Mouse (Mus musculus) embryonic facial prominence, embryonic 14.5 days (tissue): ENCODE data around the gene Zfp853. TPM values are rescaled to one million over a fixed set of nuclear protein-coding genes. Genes with fewer than 3 reads are reported as not detected.

Experiments
- ATAC-seq: fragments of 200-750 bp; cut with Nextera tagmentation; 2 replicates; pipeline ENCODE4 v1.8.0; 2017; ENCODE audit warnings: low read depth, moderate number of reproducible peaks, moderate TSS enrichment
- DNase-seq: peaks from one replicate; pipeline ENCODE4 v3.0.0-alpha.2; 2015; ENCODE audit warnings: low spot score
- H3K27ac ChIP-seq: fragments of 300-500 bp; sonication (generic); replicated peaks from 2 replicates; pipeline ENCODE4 v1.5.1; 2014; ENCODE audit warnings: low read depth, mild to moderate bottlenecking, low read length, moderate library complexity
- H3K27me3 ChIP-seq: fragments of 300-500 bp; sonication (generic); replicated peaks from 2 replicates; pipeline ENCODE4 v1.6.1; 2014; ENCODE audit warnings: low read length; ENCODE audit not compliant: control insufficient read depth, insufficient read depth
- H3K36me3 ChIP-seq: fragments of 300-500 bp; sonication (generic); 2 replicates; pipeline ENCODE4 v1.6.1; 2014; ENCODE audit warnings: low read length, mixed read lengths; ENCODE audit not compliant: control insufficient read depth, insufficient read depth
- H3K4me1 ChIP-seq: fragments of 300-500 bp; sonication (generic); 2 replicates; pipeline ENCODE4 v1.6.1; 2014; ENCODE audit warnings: antibody characterized with exemption, low read length; ENCODE audit not compliant: control insufficient read depth, insufficient read depth
- H3K4me2 ChIP-seq: fragments of 300-500 bp; sonication (generic); 2 replicates; pipeline ENCODE4 v1.6.1; 2014; ENCODE audit warnings: low read depth, mild to moderate bottlenecking, low read length, moderate library complexity, mixed read lengths
- H3K4me3 ChIP-seq: fragments of 300-500 bp; sonication (generic); 2 replicates; pipeline ENCODE4 v1.5.1; 2014; ENCODE audit warnings: low read depth, mild to moderate bottlenecking, low read length
- H3K9ac ChIP-seq: fragments of 300-500 bp; sonication (generic); 2 replicates; pipeline ENCODE4 v1.6.1; 2014; ENCODE audit warnings: low read depth, mild to moderate bottlenecking, low read length, moderate library complexity, mixed read lengths
- H3K9me3 ChIP-seq: fragments of 300-500 bp; sonication (generic); 2 replicates; pipeline ENCODE4 v1.6.1; 2016; ENCODE audit warnings: low read length; ENCODE audit not compliant: control insufficient read depth
- WGBS: fragments of 180-500 bp; shearing (Covaris S2); extraction: QIAGEN DNeasy Blood & Tissue Kit; methylation state at CpG from one replicate; pipeline ENCODE4 v1.1.7; 2014; 5-methylcytosine and 5-hydroxymethylcytosine counted together
- polyA plus RNA-seq: library from polyadenylated mRNA; unstranded; fragments of >200 nt; fragmentation: Nextera tagmentation; extraction: Ambion mirVana; gene quantifications from 2 replicates; pipeline ENCODE4 v1.2.1, GENCODE M21; 2014

Zfp853 gene
- polyA plus RNA-seq, 1 experiment from 2014 or later: 0.17 TPM

GRCm38 (mm10) chr5:143316605-143317287 is 23.3 kb upstream of the Zfp853 start:
- ATAC-seq: no peak
- Histone ChIP-seq H3K9ac (no peak overlapping the region), H3K9me3 (no peaks in the 10 kb centered on the region), H3K27ac (no peak overlapping the region), H3K4me1 (peaks cover 12% of the 10 kb centered on the region; the same call in 1 of the 2 replicates), H3K4me2 (no peak overlapping the region), H3K4me3 (no peak overlapping the region), H3K36me3 (peaks cover 67% of the 10 kb centered on the region), H3K27me3 (no peaks in the 10 kb centered on the region)
- WGBS: 89% methylated on average over 5 of the region's 5 CpGs
- no peak for DNase-seq

- no peaks in the 10 kb centered on the region for H3K27me3 ChIP-seq
- peak overlapping the region; percentile 92 for H3K4me3 ChIP-seq
- H3K9me3 ChIP-seq: no peaks in the 10 kb centered on the region
- H3K27ac ChIP-seq: no peak overlapping the region
- 13% methylated on average over 8 of the region's 8 CpGs for WGBS
- no peak for DNase-seq
- H3K9ac ChIP-seq: peak overlapping the region; percentile 97
- H3K4me2 ChIP-seq: peak overlapping the region; percentile 54
- H3K4me1 ChIP-seq: peaks cover 12% of the 10 kb centered on the region; the same call in 1 of the 2 replicates
- ATAC-seq: peak; percentile 19
- peaks cover 69% of the 10 kb centered on the region for H3K36me3 ChIP-seq
Measured at GRCm38 (mm10) chr5:143315514-143315888, 22.1 kb upstream of the Zfp853 start.

- Histone ChIP-seq H3K4me2 (peak within 1 kb of the TSS; percentile 54), H3K9ac (peak within 1 kb of the TSS; percentile 97), H3K36me3 (peaks cover 69% of the 10 kb centered on the region), H3K27me3 (no peaks in the 10 kb centered on the region), H3K9me3 (no peaks in the 10 kb centered on the region), H3K27ac (peak within 1 kb of the TSS; percentile 88), H3K4me3 (peak within 1 kb of the TSS; percentile 92), H3K4me1 (peaks cover 12% of the 10 kb centered on the region; the same call in 1 of the 2 replicates)
- under 1% methylated on average over 29 of the region's 101 CpGs for WGBS
- ATAC-seq: peak; percentile 86
- DNase-seq: peak; percentile 84
Measured at GRCm38 (mm10) chr5:143314730-143315513, 21.5 kb upstream of the Zfp853 start, which contains the start of gene E130309D02Rik. Gene E130309D02Rik (minus strand): TSS chr5:143315360.

- Histone ChIP-seq H3K27me3 (no peaks in the 10 kb centered on the region), H3K36me3 (peaks cover 69% of the 10 kb centered on the region), H3K4me2 (peak overlapping the region; percentile 54), H3K4me3 (peak overlapping the region; percentile 92), H3K9me3 (no peaks in the 10 kb centered on the region), H3K27ac (no peak overlapping the region), H3K4me1 (peaks cover 12% of the 10 kb centered on the region; the same call in 1 of the 2 replicates), H3K9ac (peak overlapping the region; percentile 97)
- 3% methylated on average over 16 of the region's 16 CpGs for WGBS
- no peak for ATAC-seq
- peak; percentile 48 for DNase-seq
Measured at GRCm38 (mm10) chr5:143314183-143314729, 20.8 kb upstream of the Zfp853 start.

- H3K4me2 ChIP-seq: no peak overlapping the region
- no peak overlapping the region for H3K27ac ChIP-seq
- no peak overlapping the region for H3K9ac ChIP-seq
- 66% methylated on average over 8 of the region's 8 CpGs for WGBS
- no peak overlapping the region for H3K4me3 ChIP-seq
- H3K9me3 ChIP-seq: no peaks in the 10 kb centered on the region
- H3K36me3 ChIP-seq: peaks cover 71% of the 10 kb centered on the region
- peak; percentile 72 for DNase-seq
- H3K4me1 ChIP-seq: peaks cover 12% of the 10 kb centered on the region; the same call in 1 of the 2 replicates
- H3K27me3 ChIP-seq: no peaks in the 10 kb centered on the region
- ATAC-seq: no peak
Measured at GRCm38 (mm10) chr5:143311886-143312285, 18.5 kb upstream of the Zfp853 start.

GRCm38 (mm10) chr5:143309916-143310315 is 16.5 kb upstream of the Zfp853 start:
- 82% methylated on average over 7 of the region's 7 CpGs for WGBS
- peaks cover 80% of the 10 kb centered on the region for H3K36me3 ChIP-seq
- ATAC-seq: no peak

GRCm38 (mm10) chr5:143308825-143309224 is 15.4 kb upstream of the Zfp853 start:
- ATAC-seq (no peak), DNase-seq (no peak)
- Histone ChIP-seq H3K27me3 (no peaks in the 10 kb centered on the region), H3K27ac (no peak overlapping the region), H3K36me3 (peaks cover 89% of the 10 kb centered on the region), H3K9me3 (no peaks in the 10 kb centered on the region), H3K4me1 (peaks cover 8% of the 10 kb centered on the region; the same call in 1 of the 2 replicates), H3K4me2 (no peak overlapping the region), H3K4me3 (no peak overlapping the region), H3K9ac (no peak overlapping the region)
- 93% methylated on average over 5 of the region's 5 CpGs for WGBS

More at GRCm38 (mm10) chr5:143309916-143310315, 16.5 kb upstream of the Zfp853 start:
- no peak overlapping the region for H3K27ac ChIP-seq
- H3K9me3 ChIP-seq: no peaks in the 10 kb centered on the region
- no peak overlapping the region for H3K4me2 ChIP-seq
- no peak overlapping the region for H3K9ac ChIP-seq
- DNase-seq: no peak
- H3K4me3 ChIP-seq: no peak overlapping the region
- peaks cover 12% of the 10 kb centered on the region; the same call in 1 of the 2 replicates for H3K4me1 ChIP-seq
- no peaks in the 10 kb centered on the region for H3K27me3 ChIP-seq

- Histone ChIP-seq H3K4me2 (no peak overlapping the region), H3K27me3 (no peaks in the 10 kb centered on the region), H3K9me3 (0 out of 2 replicates have a peak, but pooled peaks cover 3% of the 10 kb centered on the region), H3K9ac (no peak overlapping the region), H3K4me3 (no peak overlapping the region), H3K4me1 (no peaks in the 10 kb centered on the region), H3K27ac (no peak overlapping the region), H3K36me3 (peaks cover 93% of the 10 kb centered on the region)
- DNase-seq (no peak), ATAC-seq (no peak)
- 88% methylated on average over 7 of the region's 7 CpGs for WGBS
Measured at GRCm38 (mm10) chr5:143304251-143304650, 10.8 kb upstream of the Zfp853 start.
